In the genomic region with DNA sequence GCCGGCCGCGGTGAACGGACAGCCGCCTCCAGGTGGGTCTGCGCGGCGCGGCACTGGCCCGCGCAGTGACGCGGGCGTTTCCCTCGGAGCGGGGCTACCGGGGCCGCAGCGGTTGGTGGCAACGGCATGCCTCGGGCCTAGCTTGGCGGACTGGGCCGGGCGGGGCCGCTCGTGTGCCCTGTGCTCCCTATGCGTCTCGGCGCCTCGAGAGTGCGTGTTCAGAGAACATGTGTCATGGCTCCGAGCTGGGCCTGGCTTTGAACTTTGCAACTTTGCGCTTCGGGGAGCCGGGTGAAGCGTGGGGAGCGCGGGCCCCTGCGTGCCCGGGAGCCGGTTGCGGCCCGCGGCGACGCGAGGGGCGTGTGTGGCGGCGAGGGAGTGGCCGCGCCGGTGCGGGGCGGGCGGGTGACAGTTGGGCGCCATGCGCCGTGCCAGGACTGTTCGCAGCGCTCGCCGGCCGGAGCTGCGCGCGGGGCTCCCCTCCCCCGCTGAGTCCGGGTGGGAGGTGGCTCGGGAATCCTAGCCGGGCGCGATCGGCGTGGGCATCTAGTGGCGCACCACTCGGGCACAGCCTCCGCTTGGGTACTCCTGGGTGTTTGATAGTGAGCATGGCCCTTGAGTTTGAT, we compare ENCODE assay signal across 8 mouse cellular contexts. TPM values are rescaled to one million over a fixed set of nuclear protein-coding genes. Genes with fewer than 3 reads are reported as not detected.
A peak's percentile ranks its signal among the peaks of the same experiment; 100 is the strongest.
DNase-seq lines count a peak whose midpoint lies in the region; ATAC-seq and TF ChIP-seq lines count a peak whose summit lies in the region.

No protein-coding gene starts in this region.

- peaks cover 31% of the 10 kb centered on the region for H3K36me3 ChIP-seq in erythroblast, embryonic 14.5 days (ENCODE audit: control insufficient read depth)
- H3K36me3 ChIP-seq in heart, embryonic 12.5 days: no peaks in the 10 kb centered on the region
- H3K36me3 ChIP-seq in kidney, embryonic 16.5 days (ENCODE audit: insufficient read depth, low read length): no peaks in the 10 kb centered on the region
- no peaks in the 10 kb centered on the region for H3K36me3 ChIP-seq in liver, embryonic 14.5 days (replicated peaks; ENCODE audit: control insufficient read depth, insufficient read depth, low read depth)

- 0% methylated on average over 78 of the region's 78 CpGs for WGBS in heart, embryonic 12.5 days
- WGBS in kidney, embryonic 16.5 days: 0% methylated on average over 78 of the region's 78 CpGs
- WGBS in liver, embryonic 14.5 days (ENCODE audit: insufficient replicate concordance): under 1% methylated on average over 75 of the region's 78 CpGs

- peak overlapping the region; percentile 84 for H3K4me2 ChIP-seq in heart, embryonic 12.5 days
- H3K4me2 ChIP-seq in kidney, embryonic 16.5 days (replicated peaks; ENCODE audit: low read depth, low read length): peak overlapping the region; percentile 89
- peak overlapping the region; percentile 92 for H3K4me2 ChIP-seq in liver, embryonic 14.5 days (ENCODE audit: low read depth)

- H3K27ac ChIP-seq in heart, embryonic 12.5 days (ENCODE audit: poor library complexity, severe bottlenecking): peak overlapping the region; percentile 95
- peak overlapping the region; percentile 88 for H3K27ac ChIP-seq in kidney, embryonic 16.5 days (ENCODE audit: low read length)
- peak overlapping the region; percentile 88 for H3K27ac ChIP-seq in liver, embryonic 14.5 days

- H3K4me3 ChIP-seq in erythroblast, embryonic 14.5 days (replicated peaks): peak overlapping the region; percentile 100
- peak overlapping the region; percentile 96 for H3K4me3 ChIP-seq in heart, embryonic 12.5 days
- H3K4me3 ChIP-seq in kidney, embryonic 16.5 days (ENCODE audit: low read length): peak overlapping the region; percentile 99
- H3K4me3 ChIP-seq in liver, embryonic 14.5 days (ENCODE audit: insufficient read depth in 1 of 2, low read depth in 2 of 2, low read length in 2 of 2): peak overlapping the region; percentile 78 to 92

- TF ChIP-seq EP300 in liver, embryonic 14.5 days (IDR thresholded peaks at IDR 0.05; ENCODE audit: low read depth): no peak

- TF ChIP-seq CTCF in liver, embryonic 14.5 days (IDR thresholded peaks at IDR 0.05; ENCODE audit: low read depth): no peak

- H3K27me3 ChIP-seq in erythroblast, embryonic 14.5 days (ENCODE audit: control insufficient read depth): no peaks in the 10 kb centered on the region
- H3K27me3 ChIP-seq in heart, embryonic 12.5 days (replicated peaks): no peaks in the 10 kb centered on the region
- H3K27me3 ChIP-seq in kidney, embryonic 16.5 days (ENCODE audit: insufficient read depth, low read length): no peaks in the 10 kb centered on the region
- H3K27me3 ChIP-seq in liver, embryonic 14.5 days (ENCODE audit: control insufficient read depth, insufficient read depth, low read length): no peaks in the 10 kb centered on the region

- H3K4me1 ChIP-seq in erythroblast, embryonic 14.5 days (ENCODE audit: control insufficient read depth): peaks cover 63% of the 10 kb centered on the region
- H3K4me1 ChIP-seq in heart, embryonic 12.5 days (replicated peaks): peaks cover 32% of the 10 kb centered on the region
- H3K4me1 ChIP-seq in kidney, embryonic 16.5 days (ENCODE audit: insufficient read depth, low read length): peaks cover 39% of the 10 kb centered on the region
- H3K4me1 ChIP-seq in liver, embryonic 14.5 days (replicated peaks; ENCODE audit: control insufficient read depth in 2 of 2, insufficient read depth in 2 of 2, low read length in 1 of 2): peaks cover 44% of the 10 kb centered on the region in 2 experiments

- peak overlapping the region; percentile 98 for H3K9ac ChIP-seq in heart, embryonic 12.5 days
- H3K9ac ChIP-seq in kidney, embryonic 16.5 days (replicated peaks; ENCODE audit: low read length): peak overlapping the region; percentile 98
- peak overlapping the region; percentile 93 for H3K9ac ChIP-seq in liver, embryonic 14.5 days (replicated peaks)

- H3K9me3 ChIP-seq in erythroblast, embryonic 14.5 days (ENCODE audit: control insufficient read depth, low read length): no peaks in the 10 kb centered on the region
- no peaks in the 10 kb centered on the region for H3K9me3 ChIP-seq in heart, embryonic 12.5 days (replicated peaks)
- H3K9me3 ChIP-seq in kidney, embryonic 16.5 days (ENCODE audit: low read length): no peaks in the 10 kb centered on the region
- no peaks in the 10 kb centered on the region for H3K9me3 ChIP-seq in liver, embryonic 14.5 days (ENCODE audit: control insufficient read depth, low read length)

- peak; percentile 84 for ATAC-seq in heart, embryonic 12.5 days (ENCODE audit: insufficient number of reproducible peaks, low FRiP score)
- ATAC-seq in kidney, embryonic 16.5 days (ENCODE audit: low FRiP score, low TSS enrichment): peak; percentile 70
- ATAC-seq in liver, embryonic 14.5 days (ENCODE audit: insufficient read depth): peak; percentile 72

- peak; percentile 77 for DNase-seq in CD4-positive, CD25-positive, alpha-beta regulatory T cell, adult 2 months (ENCODE audit: low read depth, low spot score)
- peak; percentile 76 for DNase-seq in brain, adult 2 months (ENCODE audit: low read depth, low spot score)
- DNase-seq in liver, embryonic 14.5 days (ENCODE audit: low read depth in 3 of 3, low spot score in 3 of 3): no peak
- peak; percentile 79 for DNase-seq in naive thymus-derived CD4-positive, alpha-beta T cell, adult 2 months (ENCODE audit: low read depth)
- peak; percentile 71 to 86 for DNase-seq in spleen, postnatal 4 days (ENCODE audit: low spot score in 2 of 2)

RNA-seq across cellular contexts. Expression of gene Larp1, which starts 0.8 kb away (rescaled TPM):
- 31.7 and 32.8 TPM in 2 replicates for polyA plus RNA-seq in erythroblast, embryonic 14.5 days (2012)
- 17.5 and 18.3 TPM in 2 replicates for polyA plus RNA-seq in heart, embryonic 12.5 days (2016; fragmentation: Nextera tagmentation; extraction: Ambion mirVana)
- polyA plus RNA-seq in kidney, embryonic 16.5 days (2015; fragmentation: Nextera tagmentation; extraction: Ambion mirVana): 18.3 and 19.1 TPM in 2 replicates
- polyA plus RNA-seq in liver, embryonic 14.5 days (2012; rRNA removed): 21.1 and 25.5 TPM in 2 replicates
- 15.8 and 19.0 TPM in 2 replicates for polyA plus RNA-seq in liver, embryonic 14.5 days (2014; fragmentation: Nextera tagmentation; extraction: Ambion mirVana)

Comparison
In these comparisons a context has a peak if more than half of its experiments do, and no peak if none do; other contexts are left out.
1. DNase-seq: peak in CD4-positive, CD25-positive, alpha-beta regulatory T cell, adult 2 months (single experiment), brain, adult 2 months (single experiment), naive thymus-derived CD4-positive, alpha-beta T cell, adult 2 months (single experiment) and spleen, postnatal 4 days (2 of 2); none in liver, embryonic 14.5 days (0 of 3).
2. Peak in every context shown above with its lines, with median percentiles within 50 percentile points of each other: H3K4me3 ChIP-seq, ATAC-seq, H3K27ac ChIP-seq, H3K4me2 ChIP-seq and H3K9ac ChIP-seq.